Mouse (Mus musculus) kidney, postnatal 25 days (tissue): ENCODE data around the gene Hes3.

Experiments used
- DNase-seq, 2 experiments: peaks; one replicate each; pipeline ENCODE4 v3.0.0; 2021; ENCODE audit warnings: mixed read lengths in 2 of 2

The Hes3 gene

DNA sequence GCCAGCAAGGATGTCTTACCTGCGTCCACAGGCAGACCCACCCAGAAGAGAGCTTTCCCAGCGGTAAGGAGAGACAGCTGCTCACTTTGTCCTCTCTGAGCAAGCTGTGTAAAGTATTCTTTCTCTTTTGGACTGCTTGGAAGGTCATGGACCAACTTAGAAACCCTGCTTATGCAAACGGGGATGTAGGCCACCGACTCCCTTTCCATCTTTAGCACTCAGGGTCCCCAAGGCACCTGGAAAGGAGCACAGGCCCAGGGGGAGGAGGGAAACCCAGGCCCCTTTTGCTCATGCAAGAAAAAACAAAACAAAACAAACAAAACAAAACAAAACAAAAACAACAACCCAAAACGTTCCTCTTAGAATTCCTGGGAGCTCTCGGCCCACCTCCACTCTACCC lies at the start of gene Hes3:
Gene Hes3, minus strand, starts transcription at position 101 of the 400 bp plus-strand sequence.
- DNase-seq = no peak

DNA sequence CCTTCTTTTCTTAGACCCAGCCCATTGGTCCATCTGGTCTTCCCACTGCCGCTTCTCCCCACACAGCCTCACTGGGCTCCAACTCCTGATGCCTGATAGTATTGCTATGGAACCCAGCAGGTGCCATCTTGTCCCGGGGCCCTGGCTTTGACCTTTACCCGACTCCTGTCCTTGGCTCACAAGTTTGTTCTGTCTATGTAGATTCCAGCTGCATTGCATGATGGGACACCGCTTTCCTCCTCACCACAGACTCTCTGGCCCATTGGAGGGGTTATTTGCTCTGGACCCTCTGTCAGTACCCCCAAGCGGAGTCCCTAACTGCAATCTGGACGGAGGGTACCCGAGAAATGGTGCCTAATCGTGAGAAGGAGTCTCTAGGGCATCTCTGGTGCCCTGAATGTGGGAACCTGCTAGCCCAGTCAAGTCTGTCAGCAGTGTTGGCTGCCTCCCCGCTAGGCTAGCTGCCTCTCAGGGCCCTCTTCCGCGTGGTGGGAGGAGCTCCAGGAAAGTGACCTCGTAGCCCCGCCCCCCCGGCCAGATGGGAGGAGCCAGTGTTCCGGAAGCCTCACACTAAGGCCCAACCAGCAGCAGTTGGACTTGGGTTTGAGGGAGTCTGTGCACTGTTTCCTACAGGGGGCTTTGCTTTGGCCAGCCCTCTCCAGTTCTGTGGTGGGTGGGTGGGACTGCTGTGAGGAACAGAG lies 49.3 kb upstream of the Hes3 start:
- peak in 1 of 2 experiments; percentile 17 for DNase-seq

DNA sequence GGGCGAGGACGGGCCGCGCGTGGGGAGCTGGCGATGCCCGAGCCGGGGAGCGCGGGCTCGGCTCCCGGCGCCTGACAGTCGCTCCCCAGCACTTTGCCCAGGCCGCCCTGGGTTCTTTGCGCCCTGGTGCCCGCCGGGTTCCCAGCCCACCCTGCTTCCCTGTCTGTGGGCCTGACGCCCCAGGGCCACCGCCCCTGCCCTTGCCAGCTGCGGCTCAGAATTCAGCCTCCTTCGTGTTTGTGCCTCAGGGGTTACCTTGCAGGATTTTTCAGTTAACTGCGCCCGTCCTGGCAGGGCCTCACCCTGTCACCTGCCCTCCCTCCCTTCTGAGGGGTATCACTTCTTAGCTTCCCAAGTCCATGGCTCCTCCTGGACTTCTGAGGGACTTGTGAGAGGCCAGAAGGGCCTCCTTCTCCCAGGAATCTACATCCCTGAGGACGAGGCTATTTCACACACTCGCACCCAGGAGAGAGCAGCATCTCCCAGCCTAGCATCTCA lies 47.9 kb upstream of the Hes3 start:
- no peak for DNase-seq

DNA sequence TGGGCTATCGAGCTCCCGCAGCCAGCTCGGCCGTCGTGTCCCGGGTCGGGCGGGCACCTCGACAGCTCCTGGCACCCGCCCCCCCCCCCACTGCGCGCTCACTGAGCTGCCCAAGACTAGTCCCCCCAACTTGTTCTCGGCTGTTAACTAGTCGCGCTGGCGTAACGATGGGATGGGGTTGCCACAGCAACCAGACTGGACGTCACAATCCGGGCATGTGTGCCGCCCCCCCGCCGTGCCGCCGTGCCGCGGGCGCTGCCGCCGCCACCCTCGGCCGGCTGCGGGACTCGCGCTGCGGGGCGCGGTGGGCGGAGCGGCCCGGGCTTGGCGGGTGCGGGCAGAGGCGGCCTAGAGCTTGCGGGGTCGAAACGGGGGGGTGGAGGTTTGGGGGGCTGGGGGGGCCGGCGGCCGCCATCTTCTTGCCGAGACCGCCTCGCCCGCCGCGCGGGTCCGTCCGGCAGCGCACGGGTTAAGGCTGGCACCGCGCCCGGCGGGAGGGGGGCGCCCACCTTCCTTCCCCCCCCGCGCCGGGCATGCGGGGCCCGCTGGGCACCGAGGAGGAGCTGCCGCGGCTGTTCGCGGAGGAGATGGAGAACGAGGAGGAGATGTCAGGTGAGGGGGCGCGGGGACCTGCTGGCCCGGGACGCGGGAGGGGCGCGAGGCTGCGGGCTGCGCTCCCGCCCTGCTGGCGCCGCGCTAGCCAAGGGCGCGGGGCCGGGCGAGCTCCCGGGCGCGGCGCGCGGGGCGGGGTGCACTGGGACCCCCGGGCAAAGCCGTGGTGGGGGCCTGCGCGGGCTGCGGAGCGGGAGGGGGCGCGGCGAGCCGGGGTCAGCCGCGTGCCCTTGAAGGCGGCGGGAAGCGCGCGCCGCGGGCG lies 47.2 kb upstream of the Hes3 start, which contains the start of gene Chd5:
Gene Chd5, plus strand, starts transcription at position 233 of the 874 bp plus-strand sequence.
- DNase-seq = peak in 1 of 2 experiments; percentile 43

DNA sequence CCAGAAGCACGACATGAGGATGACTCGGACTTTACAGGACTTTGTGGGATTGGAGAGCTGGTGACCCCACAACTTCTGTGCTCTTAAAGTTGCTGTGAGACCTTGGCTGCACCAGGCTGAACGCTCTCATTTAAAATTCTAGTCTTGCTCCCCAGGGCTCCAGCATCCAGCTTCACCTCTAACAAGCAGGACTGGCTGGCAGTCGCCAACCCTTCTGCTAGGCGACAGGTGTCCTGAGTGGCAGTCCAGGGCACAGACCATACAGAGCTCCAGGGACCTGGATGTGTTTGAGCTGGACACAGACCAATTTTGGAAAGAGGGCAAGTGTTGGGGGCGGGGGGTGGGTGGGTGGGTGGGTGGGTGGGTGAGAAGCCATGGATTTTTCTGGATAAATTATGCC lies 46.3 kb upstream of the Hes3 start:
- DNase-seq = peak in 1 of 2 experiments; percentile 46

DNA sequence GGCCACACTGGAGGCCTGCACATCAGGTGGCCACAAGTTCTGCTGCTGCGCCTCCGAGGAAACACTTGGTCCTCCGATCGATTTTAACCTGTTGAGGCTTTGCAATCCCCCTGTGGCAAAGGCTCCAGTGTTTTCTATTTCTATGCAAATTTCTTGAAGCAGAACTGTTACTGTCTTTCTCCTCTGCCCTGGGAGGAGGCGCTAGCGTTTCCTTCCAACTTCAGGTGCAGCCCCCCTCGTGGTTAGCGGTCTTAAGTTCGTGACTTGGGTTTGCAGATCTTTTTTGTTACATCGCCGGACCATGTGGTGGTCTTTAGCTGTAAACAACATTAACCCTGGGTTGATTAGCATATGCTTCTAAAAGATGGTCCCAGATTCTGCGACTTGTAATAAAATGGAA lies 42.1 kb upstream of the Hes3 start:
- DNase-seq = peak in 1 of 2 experiments; percentile 17

GRCm38 (mm10) chr4:152332952-152333351 lies 41.5 kb upstream of the Hes3 start:
- peak; percentile 70 to 73 for DNase-seq

GRCm38 (mm10) chr4:152328691-152329090 lies 37.2 kb upstream of the Hes3 start:
- peak; percentile 52 to 67 for DNase-seq

DNA sequence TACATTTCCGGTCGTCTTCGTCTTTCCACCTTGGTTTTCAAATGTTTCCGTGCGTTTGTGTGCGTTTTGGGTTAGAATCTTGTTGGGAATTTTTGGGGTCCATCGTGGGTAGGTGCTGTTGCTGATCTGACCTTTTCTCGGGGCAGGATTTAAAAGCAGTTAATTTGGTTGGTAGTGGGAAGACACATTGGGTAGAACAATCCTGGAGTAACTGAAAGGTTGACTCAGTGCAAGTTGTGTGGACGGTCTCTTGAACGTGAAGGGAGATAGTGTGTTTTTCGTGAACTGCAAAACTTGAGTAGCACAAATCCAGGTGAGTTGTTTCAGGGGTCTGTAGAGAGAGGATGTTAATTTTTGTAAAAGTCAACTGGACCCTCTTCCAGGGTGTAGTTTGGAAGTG lies 35.1 kb upstream of the Hes3 start:
- no peak for DNase-seq

DNA sequence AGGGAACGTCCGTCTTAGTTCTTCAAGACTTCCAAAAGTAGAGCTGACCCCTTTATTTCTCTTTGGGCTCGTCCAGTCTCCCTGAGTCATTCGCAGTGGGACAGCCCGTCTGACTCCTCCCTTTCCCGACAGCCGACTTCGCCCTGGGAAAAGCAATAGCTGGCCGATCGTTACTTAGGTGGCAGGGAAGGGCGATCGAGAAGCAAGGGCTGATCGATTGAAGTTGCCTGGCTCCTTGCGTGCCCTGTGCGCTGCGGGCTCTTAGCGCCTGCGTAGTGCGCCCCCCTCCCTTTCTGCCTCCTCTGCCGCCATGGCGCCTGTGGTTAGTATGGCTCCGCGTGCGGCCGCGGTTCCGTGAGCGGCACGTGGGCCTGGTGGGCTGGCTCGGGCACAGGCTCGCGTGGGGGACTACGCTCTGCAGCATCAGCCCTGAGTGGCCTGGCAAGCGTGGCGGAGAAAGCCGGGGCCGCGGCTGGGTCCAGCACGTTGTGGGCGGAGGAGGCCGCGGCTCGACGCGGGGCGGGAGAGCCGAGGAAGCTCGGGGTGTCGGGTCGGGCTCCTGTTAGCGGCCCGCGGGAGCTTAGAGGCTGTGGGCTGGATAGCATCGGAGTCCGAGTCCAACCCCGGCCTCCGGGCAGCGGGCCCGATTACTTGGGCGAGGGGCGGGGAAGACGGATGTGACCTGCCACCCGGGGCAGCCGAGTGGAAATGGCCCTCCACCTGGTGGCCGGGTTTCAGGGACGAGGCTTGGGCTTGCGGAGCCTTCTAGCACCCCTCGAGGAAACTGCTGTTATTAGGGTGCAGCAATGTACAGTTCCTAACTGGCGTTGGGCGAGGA lies 34.3 kb upstream of the Hes3 start, which contains the start of gene Rpl22:
Gene Rpl22, plus strand, starts transcription at position 169 of the 838 bp plus-strand sequence.
- DNase-seq = peak; percentile 93 to 97

DNA sequence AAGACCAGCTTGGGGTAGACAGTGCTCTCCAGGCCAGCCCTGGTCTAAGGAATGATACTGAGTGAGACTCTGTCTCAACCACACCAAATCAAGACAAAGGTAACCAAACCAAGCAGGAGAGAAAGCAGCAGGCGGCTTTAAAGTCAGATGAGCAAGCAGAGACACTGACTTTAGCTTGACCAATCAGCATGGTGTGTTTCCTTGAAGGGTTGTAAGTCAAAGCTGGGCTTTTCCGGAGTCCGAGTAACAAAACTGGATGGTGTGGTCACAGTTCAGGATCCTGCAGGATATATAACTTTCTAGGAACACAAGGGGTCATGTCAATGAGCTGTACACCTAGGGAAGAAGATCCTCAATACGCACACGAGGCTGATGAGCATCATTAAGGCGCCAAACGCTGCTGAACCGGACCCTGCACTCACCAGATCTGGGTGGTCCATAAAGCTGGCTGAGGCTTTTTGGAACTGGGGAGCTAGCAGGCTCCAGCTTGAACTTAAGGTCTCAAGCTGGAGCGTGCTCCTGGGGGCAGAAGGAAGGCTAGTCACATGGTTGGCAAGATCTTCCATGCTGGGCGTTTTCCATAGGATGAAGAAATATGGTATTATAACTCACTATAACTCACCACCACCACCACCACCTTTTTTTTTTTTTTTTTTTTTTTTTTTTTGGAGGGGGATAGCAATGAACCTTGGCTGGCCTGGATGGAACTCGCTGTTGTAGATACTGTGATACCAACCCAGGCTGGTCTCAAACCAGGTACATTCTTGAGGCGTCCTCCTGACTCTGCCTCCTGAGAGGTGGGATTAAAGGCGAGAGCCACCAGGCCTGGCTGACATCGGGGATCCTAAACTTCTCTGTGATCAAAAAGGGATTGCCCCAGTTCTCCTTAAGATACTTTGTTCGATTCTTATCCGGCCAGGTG lies 33.4 kb upstream of the Hes3 start:
- no peak for DNase-seq

GRCm38 (mm10) chr4:152321464-152321863 lies 30.0 kb upstream of the Hes3 start:
- DNase-seq = no peak

GRCm38 (mm10) chr4:152318517-152319234 lies 27.2 kb upstream of the Hes3 start, which contains the start of gene Rnf207:
Gene Rnf207, minus strand, starts transcription at chr4:152318993.
- peak; percentile 68 to 73 for DNase-seq

DNA sequence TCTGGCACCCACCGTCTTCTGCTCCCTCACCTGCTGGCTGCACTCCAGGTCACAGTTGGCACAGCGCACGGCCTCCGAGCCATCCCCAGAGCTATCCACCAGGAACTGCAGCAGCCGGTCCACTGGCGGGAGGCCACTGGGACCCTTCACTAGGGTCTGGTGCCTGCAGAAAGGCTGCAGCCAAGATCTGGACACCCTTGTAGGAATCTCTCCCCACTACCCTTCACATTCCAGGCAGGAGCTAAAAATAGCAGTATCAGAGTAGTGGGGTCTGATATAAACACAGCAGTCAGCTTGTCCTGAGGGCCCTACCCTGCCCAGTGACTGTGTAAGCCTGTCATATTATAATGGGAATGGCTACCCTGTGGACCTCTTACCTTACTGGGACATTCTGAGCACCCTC lies 26.2 kb upstream of the Hes3 start:
- DNase-seq = no peak

DNA sequence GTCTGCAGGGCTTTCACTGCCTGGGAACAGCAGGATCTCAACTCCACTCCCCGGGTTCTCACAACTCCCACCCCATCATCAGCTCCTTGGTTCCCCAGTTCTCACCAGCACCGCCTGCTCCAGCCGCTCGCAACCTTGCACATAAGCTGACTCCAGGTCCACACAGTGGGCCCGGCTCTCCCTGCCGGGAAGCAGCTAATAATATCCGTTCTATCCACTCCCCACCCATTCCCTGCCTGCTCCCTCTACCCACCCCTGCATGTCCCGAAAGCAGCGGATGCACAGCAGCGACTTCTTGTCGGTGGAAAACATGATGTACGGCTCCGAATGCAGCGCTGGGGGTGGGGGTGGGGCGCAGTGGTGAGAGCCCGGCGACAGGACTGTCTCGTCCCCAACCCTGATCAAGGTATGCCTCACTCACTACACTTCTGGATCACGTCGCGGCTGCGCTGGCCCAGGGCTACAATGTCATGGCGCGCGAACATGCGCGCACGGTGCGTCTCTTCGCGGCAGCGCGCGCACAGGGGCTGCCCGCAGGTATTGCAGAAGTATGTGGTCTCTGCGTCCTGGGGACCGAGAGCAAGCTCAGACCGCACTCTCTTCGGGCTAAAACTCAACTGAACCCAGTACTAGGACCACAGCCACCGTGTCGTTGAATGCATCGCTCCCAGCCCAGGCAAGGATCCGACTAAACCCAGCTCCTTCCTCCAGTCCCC lies 24.2 kb upstream of the Hes3 start:
- DNase-seq = no peak

GRCm38 (mm10) chr4:152313934-152314333 lies 22.5 kb upstream of the Hes3 start:
- peak; percentile 61 to 64 for DNase-seq

GRCm38 (mm10) chr4:152313211-152313632 lies 21.8 kb upstream of the Hes3 start:
- DNase-seq = no peak

DNA sequence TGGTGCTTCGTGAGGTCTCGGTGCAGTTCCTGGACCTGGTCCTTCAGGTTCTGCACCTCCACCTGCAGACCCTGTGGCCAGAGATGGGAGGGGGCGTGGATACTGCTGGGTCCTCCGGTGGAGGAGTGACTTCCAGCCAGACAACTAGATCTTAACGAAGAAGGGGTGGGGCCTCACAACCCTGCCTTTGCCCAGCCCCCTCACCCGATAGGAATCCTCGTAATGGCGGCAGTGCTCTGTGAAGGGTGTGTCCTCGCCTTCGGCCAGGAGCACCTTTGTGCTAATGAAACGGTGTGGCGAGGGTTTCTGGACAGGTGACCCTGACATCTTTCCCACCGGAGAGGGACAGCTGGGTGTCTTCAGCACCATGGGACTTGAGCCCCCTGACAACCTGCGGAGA lies 20.7 kb upstream of the Hes3 start:
- no peak for DNase-seq

- no peak for DNase-seq
Measured at GRCm38 (mm10) chr4:152307542-152307941, 16.1 kb upstream of the Hes3 start.

- no peak for DNase-seq
Measured at GRCm38 (mm10) chr4:152305991-152306390, 14.5 kb upstream of the Hes3 start.
